Mouse (Mus musculus) myocyte (in vitro differentiated cells): ENCODE measurements around the gene Fat3. TPM values are rescaled to one million over a fixed set of nuclear protein-coding genes. Genes with fewer than 3 reads are reported as not detected.

Experiments used
- H3K27me3 ChIP-seq: one replicate; pipeline ENCODE4 v1.6.1; 2011; ENCODE audit not compliant: control insufficient read depth, insufficient read depth, insufficient read length
- H3K36me3 ChIP-seq: one replicate; pipeline ENCODE4 v1.6.1; 2011; ENCODE audit not compliant: control insufficient read depth, insufficient read depth
- H3K4me2 ChIP-seq: one replicate; pipeline ENCODE4 v1.6.1; 2011; ENCODE audit warnings: low read depth, control low read depth
- H3K4me3 ChIP-seq: one replicate; pipeline ENCODE4 v1.5.1; 2011; ENCODE audit warnings: mild to moderate bottlenecking, control low read depth, moderate library complexity
- H3K79me2 ChIP-seq: one replicate; pipeline ENCODE4 v1.6.1; 2011; ENCODE audit not compliant: control insufficient read depth, insufficient read depth
- H3ac ChIP-seq: one replicate; pipeline ENCODE4 v1.6.1; 2011; ENCODE audit not compliant: control insufficient read depth, insufficient read length
- CEBPB ChIP-seq: IDR thresholded peaks from 2 replicates; pipeline ENCODE4 v1.6.1; 2011; ENCODE audit warnings: mild to moderate bottlenecking, moderate library complexity; ENCODE audit not compliant: poor library complexity, insufficient read depth, severe bottlenecking
- E2F4 ChIP-seq: IDR thresholded peaks from one replicate; pipeline ENCODE4 v1.6.1; 2011; ENCODE audit warnings: mild to moderate bottlenecking, control low read depth, moderate library complexity; ENCODE audit not compliant: insufficient read depth
- MAX ChIP-seq: IDR thresholded peaks from one replicate; pipeline ENCODE4 v1.6.1; 2011; ENCODE audit warnings: low read depth, mild to moderate bottlenecking, control low read depth
- MYOD1 ChIP-seq, 3 experiments: IDR thresholded peaks; one replicate each; pipeline ENCODE4 v1.6.1; 2011; ENCODE audit warnings: control low read depth in 2 of 3, low read depth in 2 of 3, mild to moderate bottlenecking in 2 of 3, moderate library complexity in 1 of 3; ENCODE audit not compliant: insufficient read length in 2 of 3, control insufficient read depth in 1 of 3
- MYOG ChIP-seq, 3 experiments: IDR thresholded peaks; one replicate each; pipeline ENCODE4 v1.6.1; 2011; ENCODE audit warnings: control low read depth in 2 of 3, low read depth in 2 of 3, mild to moderate bottlenecking in 2 of 3; ENCODE audit not compliant: insufficient read length in 2 of 3, control insufficient read depth in 1 of 3, insufficient read depth in 1 of 3
- POLR2A ChIP-seq: IDR thresholded peaks from one replicate; pipeline ENCODE4 v1.6.1; 2011; ENCODE audit warnings: low read depth, mild to moderate bottlenecking, control low read depth, moderate library complexity; ENCODE audit not compliant: insufficient read length
- POLR2AphosphoS2 ChIP-seq: IDR thresholded peaks from one replicate; pipeline ENCODE4 v1.6.1; 2011; ENCODE audit warnings: low read depth, control low read depth; ENCODE audit not compliant: insufficient read length
- REST ChIP-seq: IDR thresholded peaks from one replicate; pipeline ENCODE4 v1.6.1; 2011; ENCODE audit warnings: mild to moderate bottlenecking, control low read depth, moderate library complexity; ENCODE audit not compliant: insufficient read depth, insufficient read length
- SRF ChIP-seq: IDR thresholded peaks from one replicate; pipeline ENCODE4 v1.6.1; 2011; ENCODE audit warnings: low read depth; ENCODE audit not compliant: control insufficient read depth, insufficient read length
- TCF12 ChIP-seq: IDR thresholded peaks from one replicate; pipeline ENCODE4 v1.6.1; 2011; ENCODE audit warnings: mild to moderate bottlenecking, control low read depth; ENCODE audit not compliant: poor library complexity, insufficient read depth, severe bottlenecking
- TCF3 ChIP-seq: IDR thresholded peaks from one replicate; pipeline ENCODE4 v1.6.1; 2011; ENCODE audit warnings: low read depth, control low read depth; ENCODE audit not compliant: insufficient read length
- USF1 ChIP-seq: IDR thresholded peaks from one replicate; pipeline ENCODE4 v1.6.1; 2011; ENCODE audit warnings: low read depth, mild to moderate bottlenecking, control low read depth, moderate library complexity
- polyA plus RNA-seq: library from polyadenylated mRNA; unstranded; fragments of >200 nt; fragmentation: generic; extraction: Trizol; gene quantifications from one replicate; pipeline ENCODE4 v1.2.1, GENCODE M21; 2012; ENCODE audit warnings: missing spikeins

The Fat3 gene
- polyA plus RNA-seq, 1 experiment = not detected

DNA sequence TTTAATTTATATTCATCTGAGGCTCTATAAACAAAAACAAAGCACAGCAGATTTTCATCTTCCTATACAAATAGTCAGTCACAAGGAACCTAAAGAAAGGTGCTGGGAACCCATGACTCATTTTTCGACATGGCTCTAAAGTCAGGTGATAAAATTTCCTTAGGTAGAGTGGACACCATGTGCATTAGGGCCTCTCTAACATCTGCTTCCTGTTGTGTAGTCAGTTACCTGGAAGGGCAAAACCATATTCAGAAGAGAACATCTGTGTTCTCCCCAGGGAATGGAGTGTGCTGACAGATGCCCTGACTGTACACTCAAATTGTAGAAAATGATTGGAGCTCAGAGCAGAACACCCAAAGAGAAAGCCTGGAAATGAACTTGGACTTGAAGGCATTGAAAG is 14.9 kb downstream of the Fat3 start:
- H3K27me3 ChIP-seq = no peaks in the 10 kb centered on the region
- TF ChIP-seq MYOG (IDR thresholded peaks at IDR 0.05; ENCODE audit: control insufficient read depth in 1 of 3, insufficient read depth in 1 of 3, insufficient read length in 2 of 3, low read depth in 2 of 3) = no peak
- no peak for TF ChIP-seq REST
- no peak for TF ChIP-seq POLR2AphosphoS2
- no peak for TF ChIP-seq TCF12
- TF ChIP-seq POLR2A = no peak
- no peak for TF ChIP-seq USF1
- TF ChIP-seq CEBPB = no peak
- TF ChIP-seq E2F4 = no peak
- TF ChIP-seq MAX = no peak
- TF ChIP-seq TCF3 = no peak
- no peak for TF ChIP-seq SRF
- no peak for TF ChIP-seq MYOD1 (IDR thresholded peaks at IDR 0.05; ENCODE audit: control insufficient read depth in 1 of 3, insufficient read length in 2 of 3, low read depth in 2 of 3)
- no peak overlapping the region for H3K4me2 ChIP-seq
- no peaks in the 10 kb centered on the region for H3K79me2 ChIP-seq
- H3K36me3 ChIP-seq = no peaks in the 10 kb centered on the region
- no peak overlapping the region for H3ac ChIP-seq
- no peak overlapping the region for H3K4me3 ChIP-seq

DNA sequence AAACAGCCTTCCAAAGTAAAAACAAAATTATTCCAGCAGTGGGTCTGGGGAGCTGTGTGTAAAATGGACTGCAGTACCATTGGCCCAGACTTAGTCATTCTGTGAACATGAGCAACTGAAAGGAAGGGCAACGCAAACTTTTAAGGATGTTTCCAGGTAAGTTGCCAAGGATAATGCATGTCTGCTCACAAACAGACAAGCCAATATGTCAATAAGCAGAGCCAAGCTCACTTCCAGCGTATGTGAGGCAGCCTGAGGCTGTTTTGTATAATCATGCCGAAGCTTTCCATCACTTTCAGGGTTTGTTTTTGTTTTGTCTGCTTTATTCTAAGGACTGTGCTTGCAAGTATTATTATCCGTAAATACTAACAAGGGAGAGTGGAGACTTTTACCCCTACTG is 15.9 kb downstream of the Fat3 start:
- no peak overlapping the region for H3K4me3 ChIP-seq
- H3K36me3 ChIP-seq = no peaks in the 10 kb centered on the region
- H3K4me2 ChIP-seq = no peak overlapping the region
- no peaks in the 10 kb centered on the region for H3K27me3 ChIP-seq
- TF ChIP-seq USF1 (no peak), TCF12 (no peak), TCF3 (no peak), MYOG (IDR thresholded peaks at IDR 0.05; ENCODE audit: control insufficient read depth in 1 of 3, insufficient read depth in 1 of 3, insufficient read length in 2 of 3, low read depth in 2 of 3) (no peak), CEBPB (no peak), E2F4 (no peak), SRF (no peak), MAX (no peak), MYOD1 (IDR thresholded peaks at IDR 0.05; ENCODE audit: control insufficient read depth in 1 of 3, insufficient read length in 2 of 3, low read depth in 2 of 3) (no peak), POLR2AphosphoS2 (no peak), POLR2A (no peak), REST (no peak)
- H3ac ChIP-seq = no peak overlapping the region
- no peaks in the 10 kb centered on the region for H3K79me2 ChIP-seq

DNA sequence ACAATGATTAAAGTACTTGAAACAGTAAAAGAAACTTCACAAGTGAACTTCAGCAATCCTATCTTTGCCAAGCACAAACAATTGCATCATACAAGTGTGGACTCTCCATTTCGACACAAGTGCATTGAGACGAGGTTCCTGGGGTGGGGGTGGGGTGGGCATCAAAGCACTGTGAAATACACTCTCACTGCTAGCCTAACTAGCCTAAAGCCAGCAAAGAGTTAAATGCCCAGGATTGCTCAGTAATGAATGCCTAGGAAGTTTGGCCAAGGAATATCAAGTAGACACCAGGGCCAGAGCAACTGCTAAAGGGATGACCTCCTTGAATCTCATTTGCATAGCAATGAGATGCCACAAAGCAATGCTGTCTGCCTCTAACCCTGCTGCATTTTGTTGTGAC is 16.3 kb downstream of the Fat3 start:
- no peak overlapping the region for H3K4me2 ChIP-seq
- TF ChIP-seq MYOG (IDR thresholded peaks at IDR 0.05; ENCODE audit: control insufficient read depth in 1 of 3, insufficient read depth in 1 of 3, insufficient read length in 2 of 3, low read depth in 2 of 3) = no peak
- no peak for TF ChIP-seq REST
- TF ChIP-seq TCF12 = no peak
- TF ChIP-seq TCF3 = no peak
- no peak for TF ChIP-seq CEBPB
- no peaks in the 10 kb centered on the region for H3K36me3 ChIP-seq
- no peak overlapping the region for H3K4me3 ChIP-seq
- H3ac ChIP-seq = no peak overlapping the region
- H3K27me3 ChIP-seq = no peaks in the 10 kb centered on the region
- no peaks in the 10 kb centered on the region for H3K79me2 ChIP-seq

GRCm38 (mm10) chr9:16461491-16461890 is 39.6 kb downstream of the Fat3 start:
- TF ChIP-seq REST (no peak), SRF (no peak), CEBPB (no peak), E2F4 (no peak), MYOG (IDR thresholded peaks at IDR 0.05; ENCODE audit: control insufficient read depth in 1 of 3, insufficient read depth in 1 of 3, insufficient read length in 2 of 3, low read depth in 2 of 3) (no peak), MAX (no peak), POLR2AphosphoS2 (no peak), USF1 (no peak), TCF3 (no peak), TCF12 (no peak), MYOD1 (IDR thresholded peaks at IDR 0.05; ENCODE audit: control insufficient read depth in 1 of 3, insufficient read length in 2 of 3, low read depth in 2 of 3) (no peak), POLR2A (no peak)
- H3K36me3 ChIP-seq = no peaks in the 10 kb centered on the region
- H3K27me3 ChIP-seq = no peaks in the 10 kb centered on the region
- H3K79me2 ChIP-seq = no peaks in the 10 kb centered on the region
- no peak overlapping the region for H3K4me2 ChIP-seq
- H3ac ChIP-seq = no peak overlapping the region
- no peak overlapping the region for H3K4me3 ChIP-seq

DNA sequence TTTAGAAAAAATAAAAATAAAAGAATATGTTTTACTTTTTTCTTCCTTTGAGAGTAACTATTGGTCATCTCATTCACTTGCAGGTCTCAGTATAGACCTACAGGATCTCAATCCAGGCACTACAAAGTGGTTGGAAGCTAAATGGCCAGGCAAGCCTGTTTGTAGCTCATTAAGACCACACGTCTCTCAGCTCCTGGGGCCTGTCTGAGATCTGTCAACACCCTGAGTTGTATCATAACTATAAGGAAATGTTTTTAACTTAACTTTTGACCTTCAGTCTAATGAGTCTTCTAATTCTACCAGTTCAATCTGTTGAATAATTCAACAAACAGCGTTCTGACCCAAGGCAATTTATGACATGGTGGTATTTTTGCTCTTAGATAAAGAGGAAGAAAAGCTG is 40.5 kb downstream of the Fat3 start:
- Histone ChIP-seq H3K4me3 (no peak overlapping the region), H3ac (no peak overlapping the region), H3K4me2 (no peak overlapping the region), H3K36me3 (no peaks in the 10 kb centered on the region), H3K79me2 (no peaks in the 10 kb centered on the region), H3K27me3 (no peaks in the 10 kb centered on the region)
- TF ChIP-seq TCF3 = no peak
- TF ChIP-seq CEBPB = no peak
- TF ChIP-seq USF1 = no peak
- no peak for TF ChIP-seq SRF
- TF ChIP-seq MYOG (IDR thresholded peaks at IDR 0.05; ENCODE audit: control insufficient read depth in 1 of 3, insufficient read depth in 1 of 3, insufficient read length in 2 of 3, low read depth in 2 of 3) = no peak
- no peak for TF ChIP-seq MYOD1 (IDR thresholded peaks at IDR 0.05; ENCODE audit: control insufficient read depth in 1 of 3, insufficient read length in 2 of 3, low read depth in 2 of 3)
- TF ChIP-seq REST = no peak
- no peak for TF ChIP-seq POLR2AphosphoS2
- no peak for TF ChIP-seq TCF12
- no peak for TF ChIP-seq POLR2A
- no peak for TF ChIP-seq E2F4
- no peak for TF ChIP-seq MAX
